Mouse (Mus musculus): ENCODE data around the gene Lif. TPM values are rescaled to one million over a fixed set of nuclear protein-coding genes. Genes with fewer than 3 reads are reported as not detected.

Gene Lif
- polyA plus RNA-seq, 1 experiment = not detected

GRCm38 (mm10) chr11:4279909-4280308 is 22.6 kb downstream of the Lif start:
- 72% methylated on average over 7 of the region's 7 CpGs for WGBS

DNA sequence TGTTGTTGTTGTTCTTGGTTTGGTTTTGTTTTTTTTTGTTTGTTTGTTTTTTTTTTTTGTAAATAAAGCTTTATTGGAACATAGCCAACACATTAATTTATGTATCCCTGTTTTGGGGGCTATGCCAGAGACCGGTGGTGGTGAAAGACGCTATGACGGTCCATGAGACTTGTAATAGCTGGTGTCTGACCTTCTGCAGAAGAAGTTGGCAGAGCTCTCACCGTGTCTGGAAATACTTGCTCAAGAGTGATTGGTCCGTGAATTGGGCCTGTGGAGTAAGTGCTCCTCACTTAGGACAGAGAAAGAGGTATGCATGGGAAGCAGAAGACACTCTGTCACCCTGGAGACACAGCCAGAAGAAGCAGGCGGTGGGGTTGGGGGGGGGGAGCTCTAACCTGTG is 24.5 kb downstream of the Lif start:
- no peak overlapping the region for H3K27ac ChIP-seq (ENCODE audit: insufficient read depth, low read depth, low read length)
- H3K4me3 ChIP-seq (ENCODE audit: insufficient read depth, low read depth, low read length) = no peak overlapping the region
- no peaks in the 10 kb centered on the region for H3K4me1 ChIP-seq (ENCODE audit: control insufficient read depth, insufficient read depth, low read length)
- no peak for TF ChIP-seq CTCF (IDR thresholded peaks at IDR 0.05; ENCODE audit: insufficient read depth, low read depth, low read length)
- no peak for TF ChIP-seq POLR2A (IDR thresholded peaks at IDR 0.05; ENCODE audit: insufficient read depth, low read depth, low read length)
- 82% methylated on average over 6 of the region's 6 CpGs for WGBS

More at GRCm38 (mm10) chr11:4279909-4280308, 22.6 kb downstream of the Lif start:
- no peaks in the 10 kb centered on the region for H3K4me1 ChIP-seq (ENCODE audit: control insufficient read depth, insufficient read depth, low read length)
- H3K4me3 ChIP-seq (ENCODE audit: insufficient read depth, low read depth, low read length) = no peak overlapping the region
- no peak overlapping the region for H3K27ac ChIP-seq (ENCODE audit: insufficient read depth, low read depth, low read length)
- no peak for TF ChIP-seq CTCF (IDR thresholded peaks at IDR 0.05; ENCODE audit: insufficient read depth, low read depth, low read length)
- no peak for TF ChIP-seq POLR2A (IDR thresholded peaks at IDR 0.05; ENCODE audit: insufficient read depth, low read depth, low read length)

GRCm38 (mm10) chr11:4283627-4284026 is 26.3 kb downstream of the Lif start:
- Histone ChIP-seq H3K4me3 (ENCODE audit: insufficient read depth, low read depth, low read length) (no peak overlapping the region), H3K27ac (ENCODE audit: insufficient read depth, low read depth, low read length) (no peak overlapping the region), H3K4me1 (ENCODE audit: control insufficient read depth, insufficient read depth, low read length) (no peaks in the 10 kb centered on the region)
- WGBS = 72% methylated on average over 4 of the region's 4 CpGs
- TF ChIP-seq CTCF (IDR thresholded peaks at IDR 0.05; ENCODE audit: insufficient read depth, low read depth, low read length) (no peak), POLR2A (IDR thresholded peaks at IDR 0.05; ENCODE audit: insufficient read depth, low read depth, low read length) (no peak)

DNA sequence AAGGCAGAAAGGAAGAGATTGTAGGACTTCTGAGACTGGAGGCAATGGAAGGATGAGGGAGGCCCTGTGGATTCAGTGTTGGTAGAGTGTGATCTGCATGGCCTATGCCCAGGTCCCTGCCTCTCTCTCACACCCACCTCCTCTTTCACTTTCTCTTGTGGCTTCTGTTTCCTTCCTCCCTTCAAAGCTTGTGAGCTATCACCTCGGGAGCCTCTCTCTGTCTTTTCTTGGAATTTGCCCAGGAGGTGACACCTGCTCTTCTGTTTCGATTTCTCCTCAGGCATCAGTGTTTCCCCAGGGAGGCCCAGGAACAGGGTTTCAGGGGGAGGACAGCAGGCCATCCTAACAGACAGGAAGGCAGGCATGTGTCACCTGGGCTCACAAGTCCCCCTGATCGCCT is 31.9 kb downstream of the Lif start:
- H3K4me3 ChIP-seq (ENCODE audit: insufficient read depth, low read depth, low read length) = no peak overlapping the region
- no peak for TF ChIP-seq CTCF (IDR thresholded peaks at IDR 0.05; ENCODE audit: insufficient read depth, low read depth, low read length)
- no peak for TF ChIP-seq POLR2A (IDR thresholded peaks at IDR 0.05; ENCODE audit: insufficient read depth, low read depth, low read length)
- WGBS = 80% methylated on average over 3 of the region's 3 CpGs

DNA sequence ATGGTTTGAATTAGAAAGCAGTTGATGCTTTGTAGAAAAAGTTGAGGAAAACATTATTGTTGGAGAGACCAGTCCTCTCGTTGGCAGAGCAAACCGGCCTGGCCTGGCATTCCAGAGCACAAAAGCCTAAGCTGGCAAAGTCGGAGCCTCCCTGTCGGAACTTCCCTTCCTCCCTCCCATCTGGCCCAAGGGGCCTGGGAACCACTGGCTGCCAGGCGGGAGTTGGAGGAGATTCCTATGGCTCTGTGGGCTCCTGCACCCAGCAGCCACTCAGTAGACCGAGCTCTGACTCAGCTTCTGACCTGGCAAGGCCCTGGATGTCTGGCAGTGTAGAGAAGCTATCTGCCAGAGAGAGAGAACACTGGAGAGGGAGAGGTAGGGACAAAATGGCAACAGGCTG is 34.3 kb downstream of the Lif start:
- Histone ChIP-seq H3K4me1 (ENCODE audit: control insufficient read depth, insufficient read depth, low read length) (peaks cover 21% of the 10 kb centered on the region), H3K27ac (ENCODE audit: insufficient read depth, low read depth, low read length) (no peak overlapping the region), H3K4me3 (ENCODE audit: insufficient read depth, low read depth, low read length) (no peak overlapping the region)
- 55% methylated on average over 6 of the region's 6 CpGs for WGBS
- no peak for TF ChIP-seq POLR2A (IDR thresholded peaks at IDR 0.05; ENCODE audit: insufficient read depth, low read depth, low read length)
- no peak for TF ChIP-seq CTCF (IDR thresholded peaks at IDR 0.05; ENCODE audit: insufficient read depth, low read depth, low read length)

More for the DNA sequence above, 31.9 kb downstream of the Lif start:
- H3K27ac ChIP-seq (ENCODE audit: insufficient read depth, low read depth, low read length) = no peak overlapping the region
- H3K4me1 ChIP-seq (ENCODE audit: control insufficient read depth, insufficient read depth, low read length) = peaks cover 11% of the 10 kb centered on the region

- Histone ChIP-seq H3K4me3 (ENCODE audit: insufficient read depth, low read depth, low read length) (no peak overlapping the region), H3K27ac (ENCODE audit: insufficient read depth, low read depth, low read length) (no peak overlapping the region), H3K4me1 (ENCODE audit: control insufficient read depth, insufficient read depth, low read length) (peaks cover 25% of the 10 kb centered on the region)
- no peak for TF ChIP-seq POLR2A (IDR thresholded peaks at IDR 0.05; ENCODE audit: insufficient read depth, low read depth, low read length)
- TF ChIP-seq CTCF (IDR thresholded peaks at IDR 0.05; ENCODE audit: insufficient read depth, low read depth, low read length) = no peak
- WGBS = 74% methylated on average over 8 of the region's 8 CpGs
Measured at GRCm38 (mm10) chr11:4292224-4292887, 35.0 kb downstream of the Lif start.

DNA sequence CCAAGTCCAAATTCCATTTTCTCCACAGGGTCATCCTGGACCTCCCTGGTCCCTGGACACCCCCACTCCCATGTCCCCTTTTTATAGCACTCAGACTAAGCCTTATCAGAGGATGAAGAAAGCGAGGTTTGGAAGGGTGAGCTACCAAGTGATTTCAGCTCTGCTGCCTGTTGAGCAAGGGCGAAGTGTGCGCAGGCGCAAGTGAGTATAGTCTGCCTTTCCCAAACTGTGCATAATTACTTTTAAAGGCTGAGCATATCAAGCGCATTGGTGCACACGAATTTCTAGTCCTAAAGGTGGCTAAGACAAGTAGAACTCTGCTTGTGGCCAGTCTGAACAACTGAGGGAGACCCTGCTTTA is 35.5 kb downstream of the Lif start:
- no peak overlapping the region for H3K4me3 ChIP-seq (ENCODE audit: insufficient read depth, low read depth, low read length)
- no peak overlapping the region for H3K27ac ChIP-seq (ENCODE audit: insufficient read depth, low read depth, low read length)
- peaks cover 25% of the 10 kb centered on the region for H3K4me1 ChIP-seq (ENCODE audit: control insufficient read depth, insufficient read depth, low read length)
- TF ChIP-seq POLR2A (IDR thresholded peaks at IDR 0.05; ENCODE audit: insufficient read depth, low read depth, low read length) = no peak
- no peak for TF ChIP-seq CTCF (IDR thresholded peaks at IDR 0.05; ENCODE audit: insufficient read depth, low read depth, low read length)
- 91% methylated on average over 6 of the region's 6 CpGs for WGBS

GRCm38 (mm10) chr11:4293481-4293880 is 36.1 kb downstream of the Lif start:
- H3K4me3 ChIP-seq (ENCODE audit: insufficient read depth, low read depth, low read length) = no peak overlapping the region
- TF ChIP-seq POLR2A (IDR thresholded peaks at IDR 0.05; ENCODE audit: insufficient read depth, low read depth, low read length) (no peak), CTCF (IDR thresholded peaks at IDR 0.05; ENCODE audit: insufficient read depth, low read depth, low read length) (no peak)
- H3K27ac ChIP-seq (ENCODE audit: insufficient read depth, low read depth, low read length) = no peak overlapping the region
- WGBS = 96% methylated on average over 4 of the region's 4 CpGs
- peaks cover 25% of the 10 kb centered on the region for H3K4me1 ChIP-seq (ENCODE audit: control insufficient read depth, insufficient read depth, low read length)

DNA sequence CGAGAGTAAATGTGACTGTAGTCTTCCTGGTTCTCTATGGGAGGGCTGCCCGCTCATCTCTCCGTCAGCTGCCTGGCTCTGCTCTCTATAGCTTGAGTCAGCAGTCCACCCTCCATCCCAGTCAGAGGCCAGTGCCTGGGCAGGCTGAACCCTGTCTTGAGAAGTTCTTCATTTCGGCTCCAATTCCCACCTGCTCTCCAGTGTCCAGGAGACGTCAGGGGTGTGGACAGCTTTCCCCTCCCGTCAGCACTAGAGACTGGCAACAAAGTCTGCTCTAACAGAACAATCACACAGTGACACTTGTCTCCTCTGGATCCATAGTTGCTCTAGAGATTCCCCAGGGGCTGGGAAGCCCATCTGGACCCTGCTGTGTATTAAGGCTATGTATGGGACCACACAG is 36.7 kb downstream of the Lif start:
- Histone ChIP-seq H3K4me3 (ENCODE audit: insufficient read depth, low read depth, low read length) (no peak overlapping the region), H3K4me1 (ENCODE audit: control insufficient read depth, insufficient read depth, low read length) (peaks cover 25% of the 10 kb centered on the region), H3K27ac (ENCODE audit: insufficient read depth, low read depth, low read length) (no peak overlapping the region)
- no peak for TF ChIP-seq POLR2A (IDR thresholded peaks at IDR 0.05; ENCODE audit: insufficient read depth, low read depth, low read length)
- WGBS = 84% methylated on average over 6 of the region's 6 CpGs
